ENCODE assay signal across 13 mouse cellular contexts in genomic region chr16:32115781-32116180, GRCm38 (mm10). TPM values are rescaled to one million over a fixed set of nuclear protein-coding genes. Genes with fewer than 3 reads are reported as not detected.
DNase-seq lines count a peak whose midpoint lies in the region; ATAC-seq and TF ChIP-seq lines count a peak whose summit lies in the region.
"Had no signal": no experiment of that assay in that cellular context is flagged by ENCODE, and none has a peak within 500 bp of the region (broad histone marks: within the 10 kb centered on the region; RNA-seq: fewer than 3 reads in every experiment).

No protein-coding gene starts in this region.

- H3K9me3 ChIP-seq in heart, embryonic 10.5 days: no peaks in the 10 kb centered on the region
- H3K9me3 ChIP-seq in limb, embryonic 15.5 days: no peaks in the 10 kb centered on the region
- H3K9me3 ChIP-seq in limb, embryonic 10.5 days (replicated peaks): no peaks in the 10 kb centered on the region
- H3K9me3 ChIP-seq in CH12.LX (replicated peaks; ENCODE audit: low read length): no peaks in the 10 kb centered on the region
- H3K9me3 ChIP-seq in liver, embryonic 14.5 days (ENCODE audit: control insufficient read depth, low read length): no peaks in the 10 kb centered on the region
- no peaks in the 10 kb centered on the region for H3K9me3 ChIP-seq in intestine, embryonic 15.5 days
- H3K9me3 ChIP-seq: hindbrain, embryonic 13.5 days; midbrain, embryonic 13.5 days; neural tube, embryonic 15.5 days had no signal

- dilution Hi-C loops in CH12.LX (cut with MboI; ENCODE audit: extremely low pct_ligation_motif_present, extremely low pct_unique_long_range_greater_than_20kb, low sequenced_read_pairs): no loop called here

- H3K4me2 ChIP-seq in limb, embryonic 15.5 days: no peak overlapping the region
- H3K4me2 ChIP-seq in CH12.LX (ENCODE audit: insufficient read depth, low read depth, poor library complexity, severe bottlenecking): peak overlapping the region; percentile 46; the same call in 1 of the 2 replicates
- H3K4me2 ChIP-seq in liver, embryonic 14.5 days (ENCODE audit: low read depth): 0 out of 2 replicates have a peak overlapping the region, but pooled peaks have one; percentile 39
- H3K4me2 ChIP-seq in intestine, embryonic 15.5 days (replicated peaks): no peak overlapping the region
- H3K4me2 ChIP-seq: hindbrain, embryonic 13.5 days; midbrain, embryonic 13.5 days had no signal

- WGBS in heart, embryonic 10.5 days: 39% methylated on average over 6 of the region's 6 CpGs
- WGBS in limb, embryonic 15.5 days: 47% methylated on average over 6 of the region's 6 CpGs
- WGBS in limb, embryonic 10.5 days: 66% methylated on average over 6 of the region's 6 CpGs
- 27% methylated on average over 6 of the region's 6 CpGs for WGBS in liver, embryonic 14.5 days (ENCODE audit: insufficient replicate concordance)
- WGBS in intestine, embryonic 15.5 days: 56% methylated on average over 6 of the region's 6 CpGs

- TF ChIP-seq CTCF in CH12.LX (conservative IDR thresholded peaks at IDR 0.05 in 1 of 2, IDR thresholded peaks at IDR 0.05 in 1 of 2; ENCODE audit: low read depth in 2 of 2, low read length in 2 of 2): no peak
- no peak for TF ChIP-seq CTCF in liver, embryonic 14.5 days (IDR thresholded peaks at IDR 0.05; ENCODE audit: low read depth)

- in situ Hi-C loops in CH12.LX (cut with MboI; ENCODE audit: low pct_ligation_motif_present, low pct_unique_long_range_greater_than_20kb, low sequenced_read_pairs): no loop called here

- peaks cover 10% of the 10 kb centered on the region for H3K4me1 ChIP-seq in heart, embryonic 10.5 days
- H3K4me1 ChIP-seq in limb, embryonic 15.5 days: peaks cover 6% of the 10 kb centered on the region
- H3K4me1 ChIP-seq in limb, embryonic 10.5 days: no peaks in the 10 kb centered on the region
- peaks cover 4 to 44% of the 10 kb centered on the region in 2 experiments; a peak in 3 of 4 replicates for H3K4me1 ChIP-seq in CH12.LX (ENCODE audit: control insufficient read depth in 1 of 2, insufficient read depth in 2 of 2)
- H3K4me1 ChIP-seq in liver, embryonic 14.5 days (replicated peaks; ENCODE audit: control insufficient read depth in 2 of 2, insufficient read depth in 2 of 2, low read length in 1 of 2): peaks cover 3 to 24% of the 10 kb centered on the region in 2 experiments; a peak in 2 of 4 replicates
- no peaks in the 10 kb centered on the region for H3K4me1 ChIP-seq in intestine, embryonic 15.5 days (replicated peaks)
- H3K4me1 ChIP-seq: hindbrain, embryonic 13.5 days; midbrain, embryonic 13.5 days had no signal

- intact Hi-C loops in heart, postnatal 10 days (cut with DNase I): loop anchor here (2.0 to 5.0 kb wide), 3 partner anchors 49 to 342 kb away; partner anchors contain the start of gene Nrros

- H3K27ac ChIP-seq in heart, embryonic 10.5 days: no peak overlapping the region
- peak overlapping the region; percentile 39; the same call in 1 of the 2 replicates for H3K27ac ChIP-seq in limb, embryonic 15.5 days
- H3K27ac ChIP-seq in limb, embryonic 10.5 days: no peak overlapping the region
- H3K27ac ChIP-seq in CH12.LX (ENCODE audit: insufficient read depth, low read depth): no peak overlapping the region
- no peak overlapping the region for H3K27ac ChIP-seq in liver, embryonic 14.5 days
- no peak overlapping the region for H3K27ac ChIP-seq in intestine, embryonic 15.5 days
- H3K27ac ChIP-seq: heart, adult 2 months; hindbrain, embryonic 13.5 days; midbrain, embryonic 13.5 days; neural tube, embryonic 15.5 days had no signal

- no peak overlapping the region for H3K4me3 ChIP-seq in heart, embryonic 10.5 days
- no peak overlapping the region for H3K4me3 ChIP-seq in limb, embryonic 15.5 days
- no peak overlapping the region for H3K4me3 ChIP-seq in limb, embryonic 10.5 days
- no peak overlapping the region for H3K4me3 ChIP-seq in CH12.LX (replicated peaks in 1 of 3; ENCODE audit: low read depth in 2 of 3, low read length in 2 of 3, poor library complexity in 1 of 3)
- H3K4me3 ChIP-seq in liver, embryonic 14.5 days (ENCODE audit: insufficient read depth in 1 of 2, low read depth in 2 of 2, low read length in 2 of 2): no peak overlapping the region
- H3K4me3 ChIP-seq in intestine, embryonic 15.5 days (replicated peaks): no peak overlapping the region
- H3K4me3 ChIP-seq: heart, adult 2 months; hindbrain, embryonic 13.5 days; midbrain, embryonic 13.5 days; neural tube, embryonic 15.5 days had no signal

- no peaks in the 10 kb centered on the region for H3K27me3 ChIP-seq in heart, embryonic 10.5 days (ENCODE audit: insufficient read depth, poor library complexity, severe bottlenecking)
- no peaks in the 10 kb centered on the region for H3K27me3 ChIP-seq in limb, embryonic 15.5 days
- H3K27me3 ChIP-seq in limb, embryonic 10.5 days (ENCODE audit: low read depth, poor library complexity, severe bottlenecking): no peaks in the 10 kb centered on the region
- no peaks in the 10 kb centered on the region for H3K27me3 ChIP-seq in CH12.LX (replicated peaks)
- no peaks in the 10 kb centered on the region for H3K27me3 ChIP-seq in liver, embryonic 14.5 days (ENCODE audit: control insufficient read depth, insufficient read depth, low read length)
- no peaks in the 10 kb centered on the region for H3K27me3 ChIP-seq in intestine, embryonic 15.5 days (replicated peaks)
- H3K27me3 ChIP-seq: hindbrain, embryonic 13.5 days; midbrain, embryonic 13.5 days; neural tube, embryonic 15.5 days had no signal

- no peak for ATAC-seq in limb, embryonic 15.5 days (ENCODE audit: insufficient number of reproducible peaks, low FRiP score, low TSS enrichment, low read depth)
- ATAC-seq in liver, embryonic 14.5 days (ENCODE audit: insufficient read depth): no peak
- no peak for ATAC-seq in inflammation-experienced regulatory T-cells, adult 6 months
- no peak; the same call in 1 of the 2 replicates for ATAC-seq in intestine, embryonic 15.5 days
- ATAC-seq: forebrain, postnatal 0 days; midbrain, embryonic 13.5 days had no signal

- TF ChIP-seq POLR2A in CH12.LX (IDR thresholded peaks at IDR 0.05; ENCODE audit: low read depth, low read length): no peak

- peak; percentile 67 for DNase-seq in heart, embryonic 10.5 days (ENCODE audit: low spot score)
- no peak for DNase-seq in heart, postnatal 10 days
- DNase-seq in limb, embryonic 10.5 days (ENCODE audit: low spot score): no peak
- DNase-seq in CH12.LX (ENCODE audit: extremely low read depth): no peak
- no peak for DNase-seq in liver, embryonic 14.5 days (ENCODE audit: low read depth in 3 of 3, low spot score in 3 of 3)

- no peaks in the 10 kb centered on the region for H3K79me2 ChIP-seq in CH12.LX (replicated peaks; ENCODE audit: control insufficient read depth, extremely low read depth, insufficient read depth, poor library complexity, severe bottlenecking)

- no peak for TF ChIP-seq RAD21 in CH12.LX (IDR thresholded peaks at IDR 0.05; ENCODE audit: low read depth, low read length)

- no peak overlapping the region for H3K9ac ChIP-seq in limb, embryonic 15.5 days
- no peak overlapping the region for H3K9ac ChIP-seq in CH12.LX (ENCODE audit: insufficient read depth, low read depth)
- H3K9ac ChIP-seq in liver, embryonic 14.5 days (replicated peaks): no peak overlapping the region
- H3K9ac ChIP-seq in intestine, embryonic 15.5 days: no peak overlapping the region
- H3K9ac ChIP-seq: forebrain, postnatal 0 days; hindbrain, embryonic 13.5 days; midbrain, embryonic 13.5 days; neural tube, embryonic 15.5 days had no signal

- TF ChIP-seq EP300 in CH12.LX (IDR thresholded peaks at IDR 0.05; ENCODE audit: low read length): no peak
- no peak for TF ChIP-seq EP300 in liver, embryonic 14.5 days (IDR thresholded peaks at IDR 0.05; ENCODE audit: low read depth)

- H3K36me3 ChIP-seq in heart, embryonic 10.5 days: peaks cover 1% of the 10 kb centered on the region; the same call in 1 of the 2 replicates
- no peaks in the 10 kb centered on the region for H3K36me3 ChIP-seq in limb, embryonic 15.5 days
- peaks cover under 1% of the 10 kb centered on the region for H3K36me3 ChIP-seq in limb, embryonic 10.5 days
- no peaks in the 10 kb centered on the region for H3K36me3 ChIP-seq in CH12.LX (replicated peaks in 1 of 2; ENCODE audit: control insufficient read depth in 1 of 2, insufficient read depth in 1 of 2, low read length in 1 of 2)
- no peaks in the 10 kb centered on the region for H3K36me3 ChIP-seq in liver, embryonic 14.5 days (replicated peaks; ENCODE audit: control insufficient read depth, insufficient read depth, low read depth)
- no peaks in the 10 kb centered on the region for H3K36me3 ChIP-seq in intestine, embryonic 15.5 days
- H3K36me3 ChIP-seq: hindbrain, embryonic 13.5 days had no signal

RNA-seq across cellular contexts. Expression of gene Cep19, which starts 16.2 kb away (rescaled TPM):
- 25.5 and 25.9 TPM in 2 replicates for polyA plus RNA-seq in heart, embryonic 10.5 days (2016; fragmentation: Nextera tagmentation; extraction: Ambion mirVana)
- 10 to 100 TPM in 1 of 2 experiments, 1 to 10 TPM in 1; 9.6 to 10.6 TPM for total RNA-seq in heart, postnatal 10 days (2021)
- polyA plus RNA-seq in limb, embryonic 15.5 days (2015; fragmentation: Nextera tagmentation; extraction: Ambion mirVana): 23.1 and 25.5 TPM in 2 replicates
- polyA plus RNA-seq in limb, embryonic 10.5 days (2016; fragmentation: Nextera tagmentation; extraction: Ambion mirVana): 36.6 and 39.5 TPM in 2 replicates
- total RNA-seq in CH12.LX (2012; rRNA removed) (17.6 and 23.0 TPM in 2 replicates), CH12.LX (2014; rRNA removed) (31.3 and 37.3 TPM in 2 replicates)
- 29.4 and 34.9 TPM in 2 replicates for polyA plus RNA-seq in CH12.LX (2012; ENCODE audit: insufficient read length, low read depth)
- polyA plus RNA-seq in liver, embryonic 14.5 days (2012; rRNA removed): 1.3 and 2.1 TPM in 2 replicates
- 4.0 and 4.3 TPM in 2 replicates for polyA plus RNA-seq in liver, embryonic 14.5 days (2014; fragmentation: Nextera tagmentation; extraction: Ambion mirVana)
- 10 to 100 TPM; 32.4 to 45.8 (median 43.7) TPM for polyA plus RNA-seq in inflammation-experienced regulatory T-cells, adult 6 months (2017; shearing (Covaris generic))
- polyA plus RNA-seq in intestine, embryonic 15.5 days (2015; fragmentation: Nextera tagmentation; extraction: Ambion mirVana): 27.4 and 29.4 TPM in 2 replicates

RNA-seq across cellular contexts. Expression of gene Pigx, which starts 16.2 kb away (rescaled TPM):
- 87.2 and 102 TPM in 2 replicates for polyA plus RNA-seq in heart, embryonic 10.5 days (2016; fragmentation: Nextera tagmentation; extraction: Ambion mirVana)
- total RNA-seq in heart, postnatal 10 days (2021): 10 to 100 TPM; 23.9 to 26.6 TPM
- 83.1 and 89.3 TPM in 2 replicates for polyA plus RNA-seq in limb, embryonic 15.5 days (2015; fragmentation: Nextera tagmentation; extraction: Ambion mirVana)
- polyA plus RNA-seq in limb, embryonic 10.5 days (2016; fragmentation: Nextera tagmentation; extraction: Ambion mirVana): 147 and 150 TPM in 2 replicates
- total RNA-seq in CH12.LX (2012; rRNA removed): 47.1 and 48.1 TPM in 2 replicates
- total RNA-seq in CH12.LX (2014; rRNA removed): 83.0 and 94.7 TPM in 2 replicates
- polyA plus RNA-seq in CH12.LX (2012; ENCODE audit: insufficient read length, low read depth): 46.4 and 48.1 TPM in 2 replicates
- polyA plus RNA-seq in liver, embryonic 14.5 days (2012; rRNA removed): 10.5 and 13.2 TPM in 2 replicates
- polyA plus RNA-seq in liver, embryonic 14.5 days (2014; fragmentation: Nextera tagmentation; extraction: Ambion mirVana): 25.5 and 28.8 TPM in 2 replicates
- 100 to 1,000 TPM; 117 to 133 (median 130) TPM for polyA plus RNA-seq in inflammation-experienced regulatory T-cells, adult 6 months (2017; shearing (Covaris generic))
- polyA plus RNA-seq in intestine, embryonic 15.5 days (2015; fragmentation: Nextera tagmentation; extraction: Ambion mirVana): 107 and 109 TPM in 2 replicates

RNA-seq across cellular contexts. Expression of gene Pak2, which starts 36.6 kb away (rescaled TPM):
- polyA plus RNA-seq in heart, embryonic 10.5 days (2016; fragmentation: Nextera tagmentation; extraction: Ambion mirVana): 32.5 and 32.8 TPM in 2 replicates
- total RNA-seq in heart, postnatal 10 days (2021): 10 to 100 TPM; 42.4 to 42.5 TPM
- polyA plus RNA-seq in limb, embryonic 15.5 days (2015; fragmentation: Nextera tagmentation; extraction: Ambion mirVana): 32.5 and 33.9 TPM in 2 replicates
- 35.8 and 38.1 TPM in 2 replicates for polyA plus RNA-seq in limb, embryonic 10.5 days (2016; fragmentation: Nextera tagmentation; extraction: Ambion mirVana)
- 37.2 and 43.5 TPM in 2 replicates for total RNA-seq in CH12.LX (2012; rRNA removed)
- 69.8 and 73.1 TPM in 2 replicates for total RNA-seq in CH12.LX (2014; rRNA removed)
- polyA plus RNA-seq in CH12.LX (2012; ENCODE audit: insufficient read length, low read depth): 69.0 and 79.7 TPM in 2 replicates
- 4.8 and 6.7 TPM in 2 replicates for polyA plus RNA-seq in liver, embryonic 14.5 days (2012; rRNA removed)
- 9.1 and 9.5 TPM in 2 replicates for polyA plus RNA-seq in liver, embryonic 14.5 days (2014; fragmentation: Nextera tagmentation; extraction: Ambion mirVana)
- polyA plus RNA-seq in inflammation-experienced regulatory T-cells, adult 6 months (2017; shearing (Covaris generic)): 10 to 100 TPM; 60.2 to 67.4 (median 63.4) TPM
- 33.8 and 38.3 TPM in 2 replicates for polyA plus RNA-seq in intestine, embryonic 15.5 days (2015; fragmentation: Nextera tagmentation; extraction: Ambion mirVana)

RNA-seq across cellular contexts. Expression of gene Nrros, which starts 49.6 kb away (rescaled TPM):
- 5.6 and 10.5 TPM in 2 replicates for polyA plus RNA-seq in heart, embryonic 10.5 days (2016; fragmentation: Nextera tagmentation; extraction: Ambion mirVana)
- total RNA-seq in heart, postnatal 10 days (2021): 1 to 10 TPM; 5.7 to 6.8 TPM
- 21.3 and 23.0 TPM in 2 replicates for polyA plus RNA-seq in limb, embryonic 15.5 days (2015; fragmentation: Nextera tagmentation; extraction: Ambion mirVana)
- 7.5 and 9.7 TPM in 2 replicates for polyA plus RNA-seq in limb, embryonic 10.5 days (2016; fragmentation: Nextera tagmentation; extraction: Ambion mirVana)
- total RNA-seq in CH12.LX (2012; rRNA removed) (49.6 and 54.9 TPM in 2 replicates), CH12.LX (2014; rRNA removed) (55.1 and 64.3 TPM in 2 replicates)
- polyA plus RNA-seq in CH12.LX (2012; ENCODE audit: insufficient read length, low read depth): 52.2 and 71.0 TPM in 2 replicates
- polyA plus RNA-seq in liver, embryonic 14.5 days (2012; rRNA removed): 11.6 and 13.2 TPM in 2 replicates
- polyA plus RNA-seq in liver, embryonic 14.5 days (2014; fragmentation: Nextera tagmentation; extraction: Ambion mirVana): 18.8 and 18.9 TPM in 2 replicates
- polyA plus RNA-seq in inflammation-experienced regulatory T-cells, adult 6 months (2017; shearing (Covaris generic)): 10 to 100 TPM; 42.7 to 71.0 (median 53.2) TPM
- 13.7 and 13.8 TPM in 2 replicates for polyA plus RNA-seq in intestine, embryonic 15.5 days (2015; fragmentation: Nextera tagmentation; extraction: Ambion mirVana)

Comparison
In these comparisons a context has a peak if more than half of its experiments do, and no peak if none do; other contexts are left out.
1. H3K4me2 ChIP-seq: peak in CH12.LX (single experiment) and liver, embryonic 14.5 days (single experiment); none in limb, embryonic 15.5 days (single experiment) and intestine, embryonic 15.5 days (single experiment).